Mouse (Mus musculus) urinary bladder, postnatal 14 days (tissue): Measurements from ENCODE around the gene Thsd4.

Source experiments
- DNase-seq: peaks from one replicate; pipeline ENCODE4 v3.0.0; 2021; ENCODE audit warnings: low spot score

Thsd4 gene

DNA sequence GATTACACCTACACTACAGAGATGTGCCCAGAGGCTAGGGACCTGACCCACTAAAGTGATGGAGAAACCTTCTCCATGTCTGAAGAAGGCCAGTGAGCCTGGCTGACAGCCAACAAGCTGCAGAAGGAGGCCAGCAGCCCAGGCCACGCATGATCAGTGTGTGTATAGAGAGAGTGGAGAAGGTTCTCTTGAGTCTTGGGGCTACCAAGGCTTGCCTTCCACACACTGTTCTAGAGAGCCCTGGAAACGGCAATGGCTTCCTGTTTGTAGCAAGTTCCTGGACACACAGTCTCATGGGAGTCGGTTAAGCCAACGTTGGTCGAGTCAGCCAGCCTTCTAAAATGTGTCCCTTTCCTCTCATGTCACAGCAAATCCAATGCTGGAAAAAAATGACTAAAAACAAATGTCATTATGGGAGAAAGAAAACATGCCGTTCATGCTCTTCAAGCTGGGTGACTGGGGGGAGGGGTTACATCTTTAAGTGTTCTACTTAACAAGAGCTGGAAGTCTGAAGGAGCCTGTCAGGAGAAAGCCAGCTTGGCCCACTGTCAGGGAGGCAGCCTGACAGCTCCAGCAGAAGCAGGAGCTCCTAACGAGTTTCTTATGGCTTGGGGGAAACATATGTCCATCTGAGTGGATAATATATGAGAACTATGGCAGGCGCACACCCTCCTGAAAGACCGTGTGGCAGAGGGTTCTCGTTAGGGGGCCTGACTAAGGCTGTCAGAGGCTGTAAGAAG, 257.1 kb downstream of the Thsd4 start:
- DNase-seq: no peak

- DNase-seq: no peak
Observed at GRCm38 (mm10) chr9:60262515-60263140, 259.2 kb downstream of the Thsd4 start.

- DNase-seq: no peak
Observed at GRCm38 (mm10) chr9:60259626-60260025, 262.2 kb downstream of the Thsd4 start.

GRCm38 (mm10) chr9:60251765-60252164, 270.1 kb downstream of the Thsd4 start:
- DNase-seq: peak; percentile 42

GRCm38 (mm10) chr9:60250403-60250802, 271.4 kb downstream of the Thsd4 start:
- DNase-seq: no peak

DNA sequence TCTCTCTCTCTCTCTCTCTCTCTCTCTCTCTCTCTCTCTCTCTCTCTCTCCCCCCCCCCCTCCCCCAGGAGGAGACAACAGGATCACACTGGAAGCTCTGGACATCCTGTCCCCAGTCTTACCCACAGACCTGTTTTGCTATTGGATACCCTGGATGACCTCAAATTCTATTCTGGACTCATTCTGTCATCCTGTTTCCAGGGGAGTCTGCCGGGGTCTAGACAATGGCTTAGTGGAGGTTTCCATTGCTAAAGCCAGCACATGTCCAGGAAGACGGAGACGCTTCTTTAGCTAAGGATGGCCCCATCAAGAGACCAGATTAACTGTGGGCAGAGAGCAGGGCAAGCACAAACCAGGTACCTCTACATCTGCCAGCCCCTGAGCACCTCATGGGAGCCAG, 273.8 kb downstream of the Thsd4 start:
- no peak for DNase-seq

GRCm38 (mm10) chr9:60244943-60245342, 276.9 kb downstream of the Thsd4 start:
- DNase-seq: peak; percentile 70

GRCm38 (mm10) chr9:60243503-60243902, 278.3 kb downstream of the Thsd4 start:
- no peak for DNase-seq

DNA sequence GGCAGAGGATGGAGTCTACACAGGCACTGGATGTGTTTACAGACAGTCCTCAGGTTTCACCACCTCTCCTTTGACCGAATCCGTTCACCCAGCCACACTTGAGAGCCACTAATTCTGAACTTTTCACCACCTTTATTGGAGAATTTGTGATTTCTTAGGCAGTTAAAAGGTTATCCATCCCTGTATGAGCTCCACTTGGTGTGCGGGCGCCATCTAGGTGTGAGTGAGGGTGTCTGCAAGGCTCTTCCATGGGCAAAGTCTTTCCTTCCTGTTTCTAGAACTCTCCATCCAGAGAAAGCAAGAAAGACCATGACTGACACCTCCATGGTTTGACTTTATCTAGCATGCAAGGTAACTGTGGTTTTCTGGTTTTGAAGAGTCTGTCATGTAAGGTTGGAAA, 284.2 kb downstream of the Thsd4 start:
- DNase-seq: peak; percentile 36

GRCm38 (mm10) chr9:60236155-60236554, 285.7 kb downstream of the Thsd4 start:
- no peak for DNase-seq

- DNase-seq: no peak
Observed at GRCm38 (mm10) chr9:60234233-60235115, 287.4 kb downstream of the Thsd4 start.

- DNase-seq: no peak
Observed at GRCm38 (mm10) chr9:60231981-60232881, 289.6 kb downstream of the Thsd4 start.

GRCm38 (mm10) chr9:60229496-60229895, 292.4 kb downstream of the Thsd4 start:
- DNase-seq: no peak

- no peak for DNase-seq
Observed at GRCm38 (mm10) chr9:60227727-60228126, 294.1 kb downstream of the Thsd4 start.

- DNase-seq: no peak
Observed at GRCm38 (mm10) chr9:60226679-60227078, 295.2 kb downstream of the Thsd4 start.

- no peak for DNase-seq
Observed at GRCm38 (mm10) chr9:60226155-60226554, 295.7 kb downstream of the Thsd4 start.

- no peak for DNase-seq
Observed at GRCm38 (mm10) chr9:60225453-60225852, 296.4 kb downstream of the Thsd4 start.

DNA sequence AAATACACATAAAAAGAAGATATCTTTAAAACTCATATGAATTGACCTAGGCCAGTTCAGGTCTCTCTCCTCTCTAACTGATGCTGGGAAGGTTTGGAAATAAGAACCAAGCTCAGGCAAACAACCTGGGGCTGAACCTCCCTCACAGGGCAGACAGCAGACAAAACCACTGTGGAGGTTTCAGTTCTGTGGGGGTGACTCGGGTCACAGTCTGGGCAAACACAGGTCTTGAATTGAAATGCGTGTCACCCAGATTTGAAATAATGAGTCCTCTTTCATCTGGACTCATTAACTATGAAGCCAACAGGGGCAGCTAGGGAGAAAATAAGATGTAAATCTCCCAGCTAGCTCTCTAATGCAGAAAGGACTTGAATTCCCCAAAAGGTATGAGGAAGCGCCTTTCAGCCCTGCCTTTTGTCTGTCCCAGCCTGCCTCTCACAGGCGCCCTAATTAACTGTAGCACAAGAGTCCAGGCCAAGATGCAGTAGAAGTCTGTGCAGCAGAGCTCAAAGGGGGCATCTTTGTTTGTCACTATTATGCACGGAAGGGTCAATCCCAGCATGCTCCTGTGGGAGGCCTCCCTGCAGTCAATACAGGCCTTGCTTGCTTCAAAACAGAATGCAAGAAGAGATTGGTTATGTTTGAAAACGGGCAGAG, 297.7 kb downstream of the Thsd4 start:
- DNase-seq: no peak

GRCm38 (mm10) chr9:60220431-60220830, 301.4 kb downstream of the Thsd4 start:
- DNase-seq: no peak

DNA sequence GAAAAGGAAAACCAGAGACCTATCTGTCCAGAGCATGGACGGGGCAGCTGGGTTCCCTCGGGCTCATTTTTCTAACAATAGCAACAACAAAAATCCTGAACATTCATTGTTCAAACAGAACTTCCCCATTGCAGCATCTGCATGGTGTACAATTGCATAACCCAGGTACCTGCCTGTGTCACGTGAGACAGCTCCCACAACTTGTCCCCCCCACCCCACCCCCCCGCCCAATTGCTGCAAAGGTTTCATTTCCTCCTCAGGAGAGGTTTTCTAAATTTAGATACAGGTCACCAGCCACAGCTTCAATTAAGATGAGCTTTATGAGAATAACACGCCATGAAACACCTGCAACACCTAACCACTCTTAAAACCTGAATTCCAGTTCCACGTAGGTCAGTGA, 303.4 kb downstream of the Thsd4 start:
- no peak for DNase-seq

- no peak for DNase-seq
Observed at GRCm38 (mm10) chr9:60216029-60216428, 305.8 kb downstream of the Thsd4 start.
